Mouse (Mus musculus): Measurements from ENCODE around the gene Vstm2l.
A peak's percentile ranks its signal among the peaks of the same experiment; 100 is the strongest.

The Vstm2l gene

GRCm38 (mm10) chr2:157935444-157936171 lies 21.2 kb downstream of the Vstm2l start:
- no peak for DNase-seq

- DNase-seq: no peak
Observed at GRCm38 (mm10) chr2:157936676-157937075, 22.2 kb downstream of the Vstm2l start.

- no peak for DNase-seq
Observed at GRCm38 (mm10) chr2:157940586-157941185, 26.2 kb downstream of the Vstm2l start.

GRCm38 (mm10) chr2:157943514-157944155 lies 29.2 kb downstream of the Vstm2l start:
- DNase-seq: peak; percentile 40

GRCm38 (mm10) chr2:157944156-157944893 lies 29.9 kb downstream of the Vstm2l start:
- no peak for DNase-seq

- no peak for DNase-seq
Observed at GRCm38 (mm10) chr2:157953978-157954377, 39.5 kb downstream of the Vstm2l start.

GRCm38 (mm10) chr2:157957707-157958108 lies 43.3 kb downstream of the Vstm2l start:
- DNase-seq: no peak

GRCm38 (mm10) chr2:157967856-157968255 lies 53.4 kb downstream of the Vstm2l start:
- no peak for DNase-seq

- no peak for DNase-seq
Observed at GRCm38 (mm10) chr2:157970124-157970523, 55.7 kb downstream of the Vstm2l start.

GRCm38 (mm10) chr2:157970669-157971068 lies 56.2 kb downstream of the Vstm2l start:
- peak; percentile 35 for DNase-seq

- DNase-seq: no peak
Observed at GRCm38 (mm10) chr2:157974604-157975501, 60.4 kb downstream of the Vstm2l start.

- DNase-seq: no peak
Observed at GRCm38 (mm10) chr2:157975595-157975994, 61.1 kb downstream of the Vstm2l start.

GRCm38 (mm10) chr2:157979241-157979640 lies 64.8 kb downstream of the Vstm2l start:
- no peak for DNase-seq

- no peak for DNase-seq
Observed at GRCm38 (mm10) chr2:157982727-157983126, 68.3 kb downstream of the Vstm2l start.

GRCm38 (mm10) chr2:157983276-157983675 lies 68.8 kb downstream of the Vstm2l start:
- DNase-seq: no peak

GRCm38 (mm10) chr2:157985611-157986010 lies 71.2 kb downstream of the Vstm2l start:
- no peak for DNase-seq

- DNase-seq: no peak
Observed at GRCm38 (mm10) chr2:157986235-157986634, 71.8 kb downstream of the Vstm2l start.

- no peak for DNase-seq
Observed at GRCm38 (mm10) chr2:157988416-157989190, 74.2 kb downstream of the Vstm2l start.

- no peak for DNase-seq
Observed at GRCm38 (mm10) chr2:157989946-157990345, 75.5 kb downstream of the Vstm2l start.

- DNase-seq: no peak
Observed at GRCm38 (mm10) chr2:157991026-157991425, 76.6 kb downstream of the Vstm2l start.

- no peak for DNase-seq
Observed at GRCm38 (mm10) chr2:157992501-157992900, 78.0 kb downstream of the Vstm2l start.
